Mouse (Mus musculus) forebrain, embryonic 14.5 days (tissue): Measurements from ENCODE around the gene Zfp462. TPM values are rescaled to one million over a fixed set of nuclear protein-coding genes. Genes with fewer than 3 reads are reported as not detected.

Experiments
- ATAC-seq: fragments of 200-750 bp; cut with Nextera tagmentation; 2 replicates; pipeline ENCODE4 v1.8.0; 2017; ENCODE audit warnings: mild to moderate bottlenecking, moderate library complexity
- DNase-seq: peaks from one replicate; pipeline ENCODE4 v3.0.0-alpha.2; 2015; ENCODE audit warnings: low spot score
- H3K27ac ChIP-seq: fragments of 300-500 bp; sonication (generic); 2 replicates; pipeline ENCODE4 v1.5.1; 2014; ENCODE audit warnings: low read depth, mild to moderate bottlenecking, control low read depth, low read length, moderate library complexity
- H3K27me3 ChIP-seq: fragments of 300-500 bp; sonication (generic); replicated peaks from 2 replicates; pipeline ENCODE4 v1.6.1; 2014; ENCODE audit warnings: low read length, control low read depth, mixed read lengths; ENCODE audit not compliant: control insufficient read depth, insufficient read depth
- H3K36me3 ChIP-seq: fragments of 300-500 bp; sonication (generic); 2 replicates; pipeline ENCODE4 v1.6.1; 2014; ENCODE audit warnings: low read length, control low read depth; ENCODE audit not compliant: control insufficient read depth, insufficient read depth
- H3K4me1 ChIP-seq: fragments of 300-500 bp; sonication (generic); 2 replicates; pipeline ENCODE4 v1.6.1; 2014; ENCODE audit warnings: antibody characterized with exemption, low read length, control low read depth; ENCODE audit not compliant: control insufficient read depth, insufficient read depth
- H3K4me2 ChIP-seq: fragments of 300-500 bp; sonication (generic); 2 replicates; pipeline ENCODE4 v1.6.1; 2014; ENCODE audit warnings: mild to moderate bottlenecking, control low read depth, low read length
- H3K4me3 ChIP-seq: fragments of 300-500 bp; sonication (generic); 2 replicates; pipeline ENCODE4 v1.5.1; 2014; ENCODE audit warnings: low read depth, low read length, control low read depth
- H3K9ac ChIP-seq: fragments of 300-500 bp; sonication (generic); 2 replicates; pipeline ENCODE4 v1.6.1; 2014; ENCODE audit warnings: mild to moderate bottlenecking, low read length, control low read depth, moderate library complexity
- H3K9me3 ChIP-seq: fragments of 300-500 bp; sonication (generic); replicated peaks from 2 replicates; pipeline ENCODE4 v1.6.1; 2016; ENCODE audit warnings: low read length, control low read depth, mixed read lengths; ENCODE audit not compliant: control insufficient read depth
- WGBS: fragments of 180-500 bp; shearing (Covaris S2); extraction: QIAGEN DNeasy Blood & Tissue Kit; methylation state at CpG from one replicate; pipeline ENCODE4 v1.1.7; 2014; 5-methylcytosine and 5-hydroxymethylcytosine counted together
- polyA plus RNA-seq: library from polyadenylated mRNA; unstranded; fragments of >200 nt; fragmentation: Nextera tagmentation; extraction: Ambion mirVana; gene quantifications from 2 replicates; pipeline ENCODE4 v1.2.1, GENCODE M21; 2014

The Zfp462 gene
- polyA plus RNA-seq, 1 experiment from 2014 or later: 18.7 TPM

DNA sequence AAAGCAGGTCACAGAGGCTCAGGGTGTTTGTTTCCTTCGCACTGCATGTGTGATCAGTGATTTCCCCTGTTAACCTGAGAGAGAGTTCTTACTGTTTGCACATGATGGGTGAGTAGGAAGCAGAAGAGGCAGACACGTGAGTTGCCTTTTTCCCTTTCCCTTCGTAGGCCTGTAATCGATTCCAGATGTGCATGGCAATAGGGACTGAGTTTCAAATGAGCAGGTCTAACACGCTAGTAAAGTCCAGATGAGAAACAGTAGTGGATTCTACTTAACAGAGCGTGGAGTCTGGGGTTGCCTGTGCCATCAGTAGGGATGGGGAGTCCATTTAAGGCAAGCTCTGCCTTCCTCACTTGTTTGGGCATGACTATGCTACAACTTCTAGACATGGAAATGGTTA, 93.3 kb downstream of the Zfp462 start:
- Histone ChIP-seq H3K27ac (no peak overlapping the region), H3K4me1 (peaks cover 7% of the 10 kb centered on the region), H3K9ac (no peak overlapping the region), H3K4me2 (no peak overlapping the region), H3K9me3 (no peaks in the 10 kb centered on the region), H3K4me3 (no peak overlapping the region), H3K36me3 (peaks cover 59% of the 10 kb centered on the region), H3K27me3 (no peaks in the 10 kb centered on the region)
- WGBS: 90% methylated on average over 6 of the region's 6 CpGs
- DNase-seq (no peak), ATAC-seq (no peak)

GRCm38 (mm10) chr4:55040258-55040964, 95.6 kb downstream of the Zfp462 start:
- peaks cover 58% of the 10 kb centered on the region for H3K36me3 ChIP-seq
- no peaks in the 10 kb centered on the region for H3K9me3 ChIP-seq
- 55% methylated on average over 8 of the region's 8 CpGs for WGBS
- H3K27me3 ChIP-seq: no peaks in the 10 kb centered on the region
- DNase-seq: no peak
- no peak overlapping the region for H3K4me3 ChIP-seq
- no peak overlapping the region; the same call in 1 of the 2 replicates for H3K27ac ChIP-seq
- ATAC-seq: no peak
- H3K4me2 ChIP-seq: no peak overlapping the region
- peaks cover 7% of the 10 kb centered on the region for H3K4me1 ChIP-seq
- H3K9ac ChIP-seq: no peak overlapping the region

DNA sequence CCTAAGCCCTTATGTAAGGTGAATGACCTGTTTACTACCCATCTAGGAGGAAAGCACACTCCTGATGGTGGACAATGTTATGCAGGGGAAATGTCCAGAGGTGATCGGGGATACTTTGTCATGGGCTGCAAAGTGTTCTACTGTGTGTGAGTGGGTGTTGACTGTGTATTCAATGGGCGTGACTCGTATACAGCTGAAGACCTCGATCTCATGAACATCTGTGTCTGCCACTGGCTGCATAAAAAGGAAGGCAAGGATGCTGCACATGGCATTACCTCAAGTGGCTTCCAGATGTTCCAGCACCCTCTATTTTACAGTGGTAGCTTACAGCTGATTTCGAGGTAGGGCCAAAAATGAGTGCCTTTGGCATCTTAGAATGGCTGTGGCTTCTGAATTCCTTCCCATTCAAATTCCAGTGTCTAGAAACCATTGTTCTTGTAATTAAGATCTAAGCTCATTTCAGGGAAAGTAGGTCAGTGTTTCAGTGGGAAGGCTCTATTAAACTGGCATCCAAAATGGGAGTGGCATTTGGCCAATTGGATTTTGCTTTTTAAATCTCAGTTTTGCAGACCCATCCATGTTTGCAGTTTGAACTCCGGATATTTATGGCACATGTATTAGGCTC, 96.4 kb downstream of the Zfp462 start:
- WGBS: 81% methylated on average over 6 of the region's 6 CpGs
- peaks cover 56% of the 10 kb centered on the region for H3K36me3 ChIP-seq
- H3K9me3 ChIP-seq: no peaks in the 10 kb centered on the region
- H3K4me3 ChIP-seq: no peak overlapping the region
- no peak overlapping the region for H3K9ac ChIP-seq
- no peak overlapping the region; the same call in 1 of the 2 replicates for H3K27ac ChIP-seq
- H3K27me3 ChIP-seq: no peaks in the 10 kb centered on the region
- H3K4me2 ChIP-seq: no peak overlapping the region
- peaks cover 7% of the 10 kb centered on the region for H3K4me1 ChIP-seq
- DNase-seq: no peak
- no peak for ATAC-seq

DNA sequence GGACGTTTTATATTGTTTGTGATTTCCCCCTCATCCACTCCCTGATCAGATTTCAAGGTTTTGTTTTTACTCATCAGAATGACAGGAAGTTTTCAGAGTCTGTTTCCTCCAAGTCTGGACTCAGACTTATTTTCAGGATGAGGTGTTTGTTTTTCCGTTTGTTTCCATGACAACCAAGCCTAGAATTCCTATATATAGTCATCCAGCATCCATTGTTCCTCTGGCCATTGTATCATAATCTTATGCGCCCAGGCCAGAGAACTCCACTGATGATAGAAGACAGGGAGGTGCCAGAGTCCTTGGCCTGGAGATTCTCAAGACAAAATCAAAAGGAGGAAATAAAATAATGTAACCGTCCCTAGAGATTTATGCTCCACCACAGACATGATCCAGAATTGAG, 97.7 kb downstream of the Zfp462 start:
- Histone ChIP-seq H3K36me3 (peaks cover 60% of the 10 kb centered on the region), H3K4me1 (peaks cover 7% of the 10 kb centered on the region), H3K27me3 (no peaks in the 10 kb centered on the region), H3K27ac (no peak overlapping the region), H3K9ac (no peak overlapping the region), H3K9me3 (no peaks in the 10 kb centered on the region), H3K4me3 (no peak overlapping the region), H3K4me2 (no peak overlapping the region)
- ATAC-seq: no peak
- 56% methylated on average over 4 of the region's 4 CpGs for WGBS
- peak; percentile 34 for DNase-seq

DNA sequence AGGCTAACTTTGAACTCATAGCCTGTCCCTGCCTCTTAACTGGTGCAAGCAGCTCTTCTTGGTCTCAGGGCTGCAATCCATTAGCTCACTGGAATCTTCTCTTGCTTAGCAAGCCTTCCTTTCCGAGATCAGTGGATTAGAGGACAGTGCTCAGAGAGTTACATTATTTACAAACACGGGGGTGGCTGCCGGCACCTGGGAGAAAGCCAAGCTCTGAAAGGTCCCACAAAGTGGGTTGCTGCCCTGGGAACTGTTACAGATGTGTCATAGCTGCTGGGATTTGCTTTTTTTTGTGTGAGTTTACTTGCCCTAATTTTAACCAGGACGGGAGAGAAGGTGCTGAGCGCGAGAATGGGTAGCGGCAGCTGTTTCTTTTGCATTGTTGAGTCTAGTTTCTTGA, 102.4 kb downstream of the Zfp462 start:
- DNase-seq: no peak
- 80% methylated on average over 7 of the region's 7 CpGs for WGBS
- H3K36me3 ChIP-seq: peaks cover 76% of the 10 kb centered on the region
- no peak for ATAC-seq
- H3K4me3 ChIP-seq: no peak overlapping the region
- H3K27me3 ChIP-seq: no peaks in the 10 kb centered on the region
- H3K4me2 ChIP-seq: no peak overlapping the region
- H3K9me3 ChIP-seq: no peaks in the 10 kb centered on the region
- H3K9ac ChIP-seq: no peak overlapping the region
- no peak overlapping the region for H3K27ac ChIP-seq
- no peaks in the 10 kb centered on the region for H3K4me1 ChIP-seq

GRCm38 (mm10) chr4:55049938-55050610, 105.2 kb downstream of the Zfp462 start:
- no peak overlapping the region for H3K4me2 ChIP-seq
- WGBS: 64% methylated on average over 16 of the region's 16 CpGs
- no peak overlapping the region for H3K4me3 ChIP-seq
- H3K27me3 ChIP-seq: no peaks in the 10 kb centered on the region
- no peaks in the 10 kb centered on the region for H3K9me3 ChIP-seq
- no peak overlapping the region for H3K9ac ChIP-seq
- DNase-seq: peak; percentile 42
- H3K27ac ChIP-seq: peak overlapping the region; percentile 63
- H3K36me3 ChIP-seq: peaks cover 84% of the 10 kb centered on the region
- 0 out of 2 replicates have a peak, but pooled peaks have one; percentile 40 for ATAC-seq
- H3K4me1 ChIP-seq: no peaks in the 10 kb centered on the region

- Histone ChIP-seq H3K36me3 (peaks cover 89% of the 10 kb centered on the region), H3K9me3 (no peaks in the 10 kb centered on the region), H3K4me3 (no peak overlapping the region), H3K4me1 (no peaks in the 10 kb centered on the region), H3K27ac (no peak overlapping the region), H3K4me2 (no peak overlapping the region), H3K9ac (no peak overlapping the region), H3K27me3 (no peaks in the 10 kb centered on the region)
- ATAC-seq (no peak), DNase-seq (no peak)
- 92% methylated on average over 4 of the region's 4 CpGs for WGBS
These were observed 106.5 kb downstream of the Zfp462 start for GRCm38 (mm10) chr4:55051345-55051744.

DNA sequence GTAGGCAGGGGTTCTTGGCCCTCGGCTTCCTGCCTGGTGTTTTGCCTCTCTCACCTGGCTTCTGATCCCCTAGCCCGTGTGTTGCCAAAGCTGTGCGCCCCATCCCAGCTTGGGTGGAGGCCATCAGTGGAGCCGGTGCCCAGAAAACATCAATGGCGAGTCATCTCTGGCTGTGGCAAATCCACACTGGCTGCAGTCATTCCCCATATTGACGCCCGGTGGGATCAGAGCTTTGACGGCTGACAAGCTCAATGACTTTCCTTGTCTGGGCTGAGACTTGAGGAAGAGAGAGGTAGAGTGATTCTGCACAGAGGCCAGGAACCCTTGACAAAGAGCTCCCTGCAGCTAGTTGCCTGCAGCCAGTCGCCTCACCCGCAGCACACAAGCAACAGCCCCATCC, 107.8 kb downstream of the Zfp462 start:
- no peak overlapping the region for H3K27ac ChIP-seq
- DNase-seq (no peak), ATAC-seq (no peak)
- no peak overlapping the region for H3K9ac ChIP-seq
- peaks cover 83% of the 10 kb centered on the region for H3K36me3 ChIP-seq
- H3K4me3 ChIP-seq: no peak overlapping the region
- no peaks in the 10 kb centered on the region for H3K4me1 ChIP-seq
- H3K4me2 ChIP-seq: no peak overlapping the region
- no peaks in the 10 kb centered on the region for H3K9me3 ChIP-seq
- H3K27me3 ChIP-seq: no peaks in the 10 kb centered on the region
- WGBS: 80% methylated on average over 10 of the region's 10 CpGs
